Mouse (Mus musculus): ENCODE measurements at regions not wholly inside any gene's neighbourhood (a gene's known extent, or its start where the extent isn't known, plus 50 kb on each side); places are given as distances from the start of the nearest gene placed in this dataset.

DNA sequence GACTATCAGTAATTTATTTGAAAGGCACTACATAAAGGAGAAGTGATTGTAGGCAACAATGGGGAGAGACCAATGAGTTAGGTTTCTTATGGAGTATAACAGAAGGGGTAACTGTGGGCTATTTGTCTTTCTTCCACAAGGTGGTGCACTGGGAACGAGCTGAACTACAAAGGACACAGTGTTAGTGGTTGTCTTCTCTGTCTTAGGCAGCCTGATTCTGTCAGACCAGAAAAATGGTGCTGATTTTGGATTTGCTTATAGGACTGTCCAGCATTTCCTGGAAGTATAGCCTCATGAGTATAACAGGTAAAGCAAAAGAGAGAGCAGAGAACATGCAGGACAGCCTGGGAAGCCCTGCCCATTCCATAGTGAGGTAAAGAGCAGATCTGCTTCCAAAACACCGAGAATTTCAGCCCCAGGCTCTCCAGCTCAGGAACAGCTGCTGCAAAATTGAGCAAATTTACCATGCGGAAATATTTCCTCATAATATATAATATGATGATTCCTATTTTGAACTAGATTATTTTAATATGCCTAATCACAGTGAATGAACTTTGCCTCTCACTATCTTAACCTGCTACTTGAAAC is 497.8 kb downstream of the Tox3 start:
- peak; percentile 85 for ATAC-seq (replicated peaks; ENCODE audit: extremely low read depth, insufficient read depth, low FRiP score)
- Histone ChIP-seq H3K27ac (ENCODE audit: low read length) (no peak overlapping the region), H3K9ac (ENCODE audit: low read length) (no peak overlapping the region), H3K27me3 (ENCODE audit: control insufficient read depth, insufficient read depth, low read length) (no peaks in the 10 kb centered on the region), H3K36me3 (ENCODE audit: control insufficient read depth, insufficient read depth) (no peaks in the 10 kb centered on the region), H3K4me1 (ENCODE audit: control insufficient read depth, insufficient read depth, low read length) (0 out of 2 replicates have a peak, but pooled peaks cover 2% of the 10 kb centered on the region), H3K4me3 (ENCODE audit: low read length) (no peak overlapping the region), H3K9me3 (replicated peaks; ENCODE audit: control insufficient read depth, low read length) (no peaks in the 10 kb centered on the region), H3K4me2 (ENCODE audit: low read depth, low read length) (no peak overlapping the region)
- WGBS: 42% methylated on average over 3 of the region's 3 CpGs

DNA sequence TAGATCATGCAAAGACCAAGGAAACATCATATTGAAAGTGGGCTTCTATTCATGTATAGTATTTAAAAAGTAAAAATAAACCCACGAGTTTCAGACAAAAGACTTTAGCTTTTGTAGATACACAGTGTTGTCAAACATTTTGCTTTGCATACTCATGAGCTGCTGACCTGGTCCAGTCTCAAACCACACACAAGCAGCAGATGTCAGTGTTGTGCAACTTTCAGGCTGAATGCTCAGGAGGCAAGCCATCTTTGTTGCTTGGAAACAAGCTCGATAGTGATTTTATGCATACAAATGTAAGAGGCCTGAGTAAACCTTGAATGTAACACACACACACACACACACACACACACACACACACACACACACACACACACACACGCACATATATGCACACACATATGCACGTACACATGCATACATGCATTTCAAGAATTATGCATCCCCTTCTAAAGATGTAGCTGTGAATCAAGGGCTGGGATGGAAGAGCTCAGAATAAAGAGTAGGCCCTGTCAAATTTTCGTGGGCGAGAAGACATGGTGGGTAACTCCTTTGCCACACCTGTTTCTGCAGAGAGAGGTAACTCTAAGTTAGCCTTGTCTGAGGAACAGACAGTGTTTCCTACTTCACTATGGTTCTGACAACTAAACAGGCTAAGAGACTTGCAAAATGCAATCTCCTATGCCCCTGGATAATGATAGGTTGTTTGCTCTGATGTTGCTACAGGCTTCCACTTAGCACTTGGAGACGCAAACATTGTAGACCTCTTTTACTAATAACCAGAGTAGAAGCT is 498.5 kb downstream of the Tox3 start:
- Histone ChIP-seq H3K9ac (ENCODE audit: low read length) (no peak overlapping the region), H3K27me3 (ENCODE audit: control insufficient read depth, insufficient read depth, low read length) (no peaks in the 10 kb centered on the region), H3K4me1 (ENCODE audit: control insufficient read depth, insufficient read depth, low read length) (0 out of 2 replicates have a peak, but pooled peaks cover 2% of the 10 kb centered on the region), H3K4me2 (ENCODE audit: low read depth, low read length) (no peak overlapping the region), H3K36me3 (ENCODE audit: control insufficient read depth, insufficient read depth) (no peaks in the 10 kb centered on the region), H3K4me3 (ENCODE audit: low read length) (no peak overlapping the region), H3K27ac (ENCODE audit: low read length) (no peak overlapping the region), H3K9me3 (replicated peaks; ENCODE audit: control insufficient read depth, low read length) (no peaks in the 10 kb centered on the region)
- WGBS: 64% methylated on average over 7 of the region's 7 CpGs
- no peak for ATAC-seq (replicated peaks; ENCODE audit: extremely low read depth, insufficient read depth, low FRiP score)

DNA sequence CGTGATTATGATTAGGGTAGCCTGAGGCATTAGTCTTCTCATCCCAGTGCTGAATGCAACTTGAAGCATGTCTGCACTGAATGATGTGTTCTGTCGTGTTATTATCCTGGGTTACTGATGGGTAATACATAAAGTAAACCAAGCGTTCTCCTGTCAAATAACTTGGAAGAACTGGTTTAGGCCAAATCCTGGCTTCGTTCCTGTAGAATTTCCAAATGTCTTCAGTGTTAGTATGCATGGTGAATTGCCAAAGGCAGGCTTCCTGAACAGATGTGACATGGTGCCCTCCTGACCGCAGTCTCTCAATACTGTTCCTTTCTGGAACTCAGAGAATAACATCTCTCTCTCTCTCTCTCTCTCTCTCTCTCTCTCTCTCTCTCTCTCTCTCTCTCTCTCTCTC is 509.6 kb downstream of the Tox3 start:
- Histone ChIP-seq H3K36me3 (ENCODE audit: control insufficient read depth, insufficient read depth) (no peaks in the 10 kb centered on the region), H3K9ac (ENCODE audit: low read length) (no peak overlapping the region), H3K27me3 (ENCODE audit: control insufficient read depth, insufficient read depth, low read length) (no peaks in the 10 kb centered on the region), H3K4me3 (ENCODE audit: low read length) (no peak overlapping the region), H3K9me3 (replicated peaks; ENCODE audit: control insufficient read depth, low read length) (no peaks in the 10 kb centered on the region), H3K27ac (ENCODE audit: low read length) (no peak overlapping the region), H3K4me2 (ENCODE audit: low read depth, low read length) (no peak overlapping the region), H3K4me1 (ENCODE audit: control insufficient read depth, insufficient read depth, low read length) (no peaks in the 10 kb centered on the region)
- WGBS: 78% methylated on average over 5 of the region's 5 CpGs
- ATAC-seq (replicated peaks; ENCODE audit: extremely low read depth, insufficient read depth, low FRiP score): no peak

DNA sequence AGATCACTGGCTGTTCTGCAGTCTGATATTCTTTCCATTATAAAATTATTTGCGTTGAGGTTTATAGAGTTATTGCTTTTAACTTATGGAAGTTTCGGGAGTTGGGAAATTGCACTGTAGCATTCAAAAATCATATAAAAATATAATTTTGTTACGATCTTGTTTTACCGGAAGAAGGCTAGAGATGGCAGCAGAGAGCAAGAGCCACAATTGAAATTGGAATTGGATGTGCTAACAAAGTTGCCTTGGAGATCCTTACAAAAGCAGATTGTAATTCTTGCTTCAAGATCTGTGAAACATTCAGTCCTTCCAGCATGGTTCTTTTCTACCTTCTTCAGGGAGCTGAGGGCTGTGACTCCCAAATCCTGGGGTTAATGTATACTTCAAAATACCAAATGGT is 514.4 kb downstream of the Tox3 start:
- Histone ChIP-seq H3K9me3 (replicated peaks; ENCODE audit: control insufficient read depth, low read length) (0 out of 2 replicates have a peak, but pooled peaks cover 2% of the 10 kb centered on the region), H3K27ac (ENCODE audit: low read length) (no peak overlapping the region), H3K4me2 (ENCODE audit: low read depth, low read length) (no peak overlapping the region), H3K27me3 (ENCODE audit: control insufficient read depth, insufficient read depth, low read length) (no peaks in the 10 kb centered on the region), H3K36me3 (ENCODE audit: control insufficient read depth, insufficient read depth) (no peaks in the 10 kb centered on the region), H3K4me3 (ENCODE audit: low read length) (no peak overlapping the region), H3K9ac (ENCODE audit: low read length) (no peak overlapping the region), H3K4me1 (ENCODE audit: control insufficient read depth, insufficient read depth, low read length) (no peaks in the 10 kb centered on the region)
- 68% methylated on average over 4 of the region's 4 CpGs for WGBS
- no peak for ATAC-seq (replicated peaks; ENCODE audit: extremely low read depth, insufficient read depth, low FRiP score)

DNA sequence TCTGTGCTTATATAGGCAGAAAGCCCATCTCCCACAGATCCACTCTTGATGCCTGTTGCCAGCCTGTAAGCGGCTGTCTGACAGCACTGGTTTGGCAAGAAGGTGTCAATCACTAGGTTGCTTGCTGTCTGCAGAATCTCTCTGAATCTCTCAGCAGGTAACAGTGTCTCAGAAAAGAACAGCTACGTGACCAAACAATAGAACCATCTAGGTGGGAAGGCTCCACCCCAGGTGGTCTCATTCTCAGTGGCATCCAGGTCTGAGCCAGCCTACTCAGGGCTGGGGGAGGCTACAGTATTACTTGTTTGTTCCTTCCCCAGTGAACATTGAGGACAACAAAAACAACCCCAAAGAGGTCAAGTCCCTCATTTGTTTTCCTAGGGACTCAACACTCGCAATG is 523.6 kb downstream of the Tox3 start:
- Histone ChIP-seq H3K4me1 (ENCODE audit: control insufficient read depth, insufficient read depth, low read length) (no peaks in the 10 kb centered on the region), H3K9ac (ENCODE audit: low read length) (no peak overlapping the region), H3K9me3 (replicated peaks; ENCODE audit: control insufficient read depth, low read length) (peaks cover 2% of the 10 kb centered on the region; the same call in 1 of the 2 replicates), H3K27me3 (ENCODE audit: control insufficient read depth, insufficient read depth, low read length) (no peaks in the 10 kb centered on the region), H3K27ac (ENCODE audit: low read length) (no peak overlapping the region), H3K4me3 (ENCODE audit: low read length) (no peak overlapping the region), H3K36me3 (ENCODE audit: control insufficient read depth, insufficient read depth) (no peaks in the 10 kb centered on the region), H3K4me2 (ENCODE audit: low read depth, low read length) (no peak overlapping the region)
- 41% methylated on average over 3 of the region's 3 CpGs for WGBS
- ATAC-seq (replicated peaks; ENCODE audit: extremely low read depth, insufficient read depth, low FRiP score): no peak

DNA sequence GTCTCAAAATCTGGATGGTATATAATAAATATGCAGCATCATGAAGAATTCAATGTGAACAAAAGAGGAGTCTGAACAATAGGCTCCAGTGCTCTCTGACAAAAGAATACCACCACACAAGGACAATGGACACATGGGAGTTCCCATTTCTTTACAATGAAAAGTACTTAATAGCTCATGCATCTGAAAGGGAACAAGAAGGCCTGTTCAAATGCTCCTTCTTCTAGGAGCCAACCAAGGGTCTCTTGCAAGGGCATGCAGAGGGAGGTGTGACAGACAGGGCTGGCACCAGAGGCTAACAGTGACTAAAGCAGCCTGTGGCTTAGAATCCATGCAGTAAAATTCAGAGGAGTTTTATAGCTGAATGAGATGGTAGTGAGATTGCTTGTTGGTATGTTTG is 524.5 kb downstream of the Tox3 start:
- H3K27ac ChIP-seq (ENCODE audit: low read length): no peak overlapping the region

DNA sequence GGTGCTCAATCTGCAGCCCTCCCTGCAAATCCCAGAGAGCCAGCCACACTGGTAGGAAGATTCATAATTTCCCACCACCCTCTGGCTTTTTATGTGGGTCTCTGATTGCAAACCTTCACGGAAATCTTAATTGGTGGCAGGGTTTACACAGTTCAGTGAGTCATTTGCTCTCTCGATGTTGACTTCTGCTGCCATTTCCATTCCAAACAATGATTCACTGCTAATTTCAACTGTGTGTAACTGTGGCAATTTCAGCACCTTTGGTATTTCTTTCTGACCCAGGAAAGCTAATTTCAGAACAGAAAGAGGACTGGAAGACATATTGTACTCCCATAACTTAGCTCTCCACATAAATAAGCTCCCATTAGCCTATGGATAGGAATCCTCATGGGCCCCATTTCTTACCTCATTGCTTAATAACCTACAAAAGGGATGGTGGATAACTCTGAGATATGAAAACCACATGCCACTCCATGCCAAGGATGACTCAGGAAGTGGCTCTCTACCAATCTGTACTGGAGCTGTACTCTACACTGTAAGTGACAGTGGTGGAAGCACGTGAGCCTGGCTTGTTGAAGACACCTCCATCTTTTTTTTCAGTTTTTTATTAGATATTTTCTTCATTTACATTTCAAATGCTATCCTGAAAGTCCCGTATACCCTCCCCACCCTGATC is 536.0 kb downstream of the Tox3 start:
- Histone ChIP-seq H3K4me3 (ENCODE audit: low read length) (no peak overlapping the region), H3K9me3 (replicated peaks; ENCODE audit: control insufficient read depth, low read length) (peaks cover 4% of the 10 kb centered on the region; the same call in 1 of the 2 replicates), H3K36me3 (ENCODE audit: control insufficient read depth, insufficient read depth) (no peaks in the 10 kb centered on the region), H3K4me1 (ENCODE audit: control insufficient read depth, insufficient read depth, low read length) (no peaks in the 10 kb centered on the region), H3K27me3 (ENCODE audit: control insufficient read depth, insufficient read depth, low read length) (no peaks in the 10 kb centered on the region; the same call in 1 of the 2 replicates), H3K4me2 (ENCODE audit: low read depth, low read length) (no peak overlapping the region), H3K9ac (ENCODE audit: low read length) (no peak overlapping the region), H3K27ac (ENCODE audit: low read length) (no peak overlapping the region)
- 78% methylated on average over 4 of the region's 4 CpGs for WGBS
- ATAC-seq (replicated peaks; ENCODE audit: extremely low read depth, insufficient read depth, low FRiP score): no peak

More for the DNA sequence above, 524.5 kb downstream of the Tox3 start:
- Histone ChIP-seq H3K4me2 (ENCODE audit: low read depth, low read length) (no peak overlapping the region), H3K4me1 (ENCODE audit: control insufficient read depth, insufficient read depth, low read length) (no peaks in the 10 kb centered on the region), H3K27me3 (ENCODE audit: control insufficient read depth, insufficient read depth, low read length) (no peaks in the 10 kb centered on the region), H3K4me3 (ENCODE audit: low read length) (no peak overlapping the region), H3K9ac (ENCODE audit: low read length) (no peak overlapping the region), H3K9me3 (replicated peaks; ENCODE audit: control insufficient read depth, low read length) (peaks cover 2% of the 10 kb centered on the region; the same call in 1 of the 2 replicates), H3K36me3 (ENCODE audit: control insufficient read depth, insufficient read depth) (no peaks in the 10 kb centered on the region)
- no peak for ATAC-seq (replicated peaks; ENCODE audit: extremely low read depth, insufficient read depth, low FRiP score)

DNA sequence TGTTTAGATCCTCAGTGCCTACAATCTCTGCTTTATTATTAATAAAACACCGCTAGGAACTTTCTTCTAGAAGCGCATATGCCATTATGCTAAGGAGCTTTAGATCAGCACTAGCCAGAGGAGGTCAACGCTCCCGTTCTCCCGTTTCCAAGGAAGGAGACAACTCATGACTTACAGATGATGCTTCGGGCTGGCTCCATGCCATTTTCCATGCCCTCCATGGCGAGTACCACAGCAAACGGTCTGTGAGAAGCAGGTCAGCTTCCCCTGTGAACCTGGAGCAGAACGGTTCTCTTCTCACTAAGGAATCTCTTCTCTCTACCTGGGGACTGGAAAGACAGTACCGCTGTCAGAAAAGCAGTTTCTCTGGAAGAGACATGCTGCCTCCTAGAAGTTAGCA is 559.8 kb downstream of the Tox3 start:
- Histone ChIP-seq H3K36me3 (ENCODE audit: control insufficient read depth, insufficient read depth) (no peaks in the 10 kb centered on the region), H3K4me3 (ENCODE audit: low read length) (no peak overlapping the region), H3K27ac (ENCODE audit: low read length) (no peak overlapping the region), H3K4me1 (ENCODE audit: control insufficient read depth, insufficient read depth, low read length) (no peaks in the 10 kb centered on the region), H3K9me3 (replicated peaks; ENCODE audit: control insufficient read depth, low read length) (no peaks in the 10 kb centered on the region), H3K27me3 (ENCODE audit: control insufficient read depth, insufficient read depth, low read length) (peaks cover 18% of the 10 kb centered on the region), H3K4me2 (ENCODE audit: low read depth, low read length) (no peak overlapping the region), H3K9ac (ENCODE audit: low read length) (no peak overlapping the region)
- no peak for ATAC-seq (replicated peaks; ENCODE audit: extremely low read depth, insufficient read depth, low FRiP score)
- 65% methylated on average over 10 of the region's 10 CpGs for WGBS
